Mouse (Mus musculus): Measurements from ENCODE around the gene Ciart.
"Not testable (repeated sequence)": the region's sequence is repeated elsewhere in the genome, so short reads cannot be mapped to it uniquely, and the experiment has no call there.

The Ciart gene

GRCm38 (mm10) chr3:95901616-95902372, 19.7 kb upstream of the Ciart start:
- DNase-seq (ENCODE audit: low read depth, low spot score), result no peak

GRCm38 (mm10) chr3:95899800-95900524, 17.9 kb upstream of the Ciart start:
- DNase-seq (ENCODE audit: low read depth, low spot score), result no peak

GRCm38 (mm10) chr3:95895501-95895900, 13.4 kb upstream of the Ciart start:
- not testable (repeated sequence) for DNase-seq (ENCODE audit: low read depth, low spot score)

- DNase-seq (ENCODE audit: low read depth, low spot score), result no peak
Observed at GRCm38 (mm10) chr3:95894317-95895160, 12.5 kb upstream of the Ciart start.

- DNase-seq (ENCODE audit: low read depth, low spot score), result peak; percentile 87
Observed at GRCm38 (mm10) chr3:95893606-95894316, 11.7 kb upstream of the Ciart start, which contains the start of gene Aph1a. Gene Aph1a (plus strand): TSS chr3:95893969.

GRCm38 (mm10) chr3:95893126-95893525, 11.1 kb upstream of the Ciart start:
- no peak for DNase-seq (ENCODE audit: low read depth, low spot score)

GRCm38 (mm10) chr3:95892066-95893052, 10.3 kb upstream of the Ciart start:
- no peak for DNase-seq (ENCODE audit: low read depth, low spot score)

- no peak for DNase-seq (ENCODE audit: low read depth, low spot score)
Observed at GRCm38 (mm10) chr3:95891211-95892065, 9.4 kb upstream of the Ciart start, which contains the start of gene BC028528. Gene BC028528 (minus strand): TSS chr3:95892005.

- DNase-seq (ENCODE audit: low read depth, low spot score), result no peak
Observed at GRCm38 (mm10) chr3:95889664-95890063, 7.6 kb upstream of the Ciart start.

GRCm38 (mm10) chr3:95887596-95887995, 5.5 kb upstream of the Ciart start:
- no peak for DNase-seq (ENCODE audit: low read depth, low spot score)

- DNase-seq (ENCODE audit: low read depth, low spot score), result no peak
Observed at GRCm38 (mm10) chr3:95884400-95884799, 2.3 kb upstream of the Ciart start.

- DNase-seq (ENCODE audit: low read depth, low spot score), result no peak
Observed at GRCm38 (mm10) chr3:95882816-95883425, 870 bp upstream of the Ciart start.

- no peak for DNase-seq (ENCODE audit: low read depth, low spot score)
Observed at GRCm38 (mm10) chr3:95879063-95879462, 3.0 kb downstream of the Ciart start.

- DNase-seq (ENCODE audit: low read depth, low spot score), result no peak
Observed at GRCm38 (mm10) chr3:95872048-95872447, 10.0 kb downstream of the Ciart start.

- DNase-seq (ENCODE audit: low read depth, low spot score), result peak; percentile 63
Observed at GRCm38 (mm10) chr3:95871392-95871867, 10.6 kb downstream of the Ciart start, which contains the start of gene Mrps21. Gene Mrps21 (minus strand): TSS chr3:95871519.

GRCm38 (mm10) chr3:95870976-95871375, 11.1 kb downstream of the Ciart start:
- no peak for DNase-seq (ENCODE audit: low read depth, low spot score)

GRCm38 (mm10) chr3:95867408-95867807, 14.6 kb downstream of the Ciart start:
- DNase-seq (ENCODE audit: low read depth, low spot score), result no peak

- DNase-seq (ENCODE audit: low read depth, low spot score), result no peak
Observed at GRCm38 (mm10) chr3:95866071-95866470, 16.0 kb downstream of the Ciart start.

Measured in c-Kit-negative CD71-positive TER-119-positive erythroid progenitor cells, embryonic 14.5 days (primary cell).